Mouse (Mus musculus): ENCODE results near the gene C5ar1. TPM values are rescaled to one million over a fixed set of nuclear protein-coding genes. Genes with fewer than 3 reads are reported as not detected.
A peak's percentile ranks its signal among the peaks of the same experiment; 100 is the strongest.

Gene C5ar1
- polyA plus RNA-seq, 1 experiment from 2014 or later = 1.5 TPM

DNA sequence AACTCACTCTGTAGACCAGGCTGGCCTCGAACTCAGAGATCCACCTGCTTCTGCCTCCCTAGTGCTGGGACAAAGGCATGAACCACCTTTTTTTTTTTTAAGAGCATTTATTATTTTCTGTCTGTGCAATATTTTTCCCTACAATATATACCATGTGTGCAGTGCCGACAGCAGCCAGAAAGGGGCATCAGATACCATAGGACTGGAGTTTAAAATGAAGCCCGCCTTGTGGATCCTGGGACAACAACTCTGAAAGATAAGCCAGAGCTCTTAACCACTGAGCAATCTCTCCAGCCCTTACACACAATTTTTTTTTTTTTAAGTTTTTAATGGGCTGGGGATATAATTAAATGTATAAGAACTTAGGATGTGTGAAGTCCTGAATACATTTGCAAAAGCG is 35.0 kb upstream of the C5ar1 start:
- no peaks in the 10 kb centered on the region for H3K9me3 ChIP-seq
- H3K4me1 ChIP-seq = peaks cover 31% of the 10 kb centered on the region
- H3K27ac ChIP-seq (replicated peaks) = no peak overlapping the region
- H3K36me3 ChIP-seq = no peaks in the 10 kb centered on the region
- H3K9ac ChIP-seq (replicated peaks) = no peak overlapping the region
- no peak; the same call in 1 of the 2 replicates for ATAC-seq (ENCODE audit: low FRiP score, low read depth)
- WGBS = 32% methylated on average over 4 of the region's 4 CpGs
- H3K4me3 ChIP-seq = no peak overlapping the region
- peaks cover 18% of the 10 kb centered on the region; the same call in 1 of the 2 replicates for H3K27me3 ChIP-seq
- peak overlapping the region; percentile 91; the same call in 1 of the 2 replicates for H3K4me2 ChIP-seq (replicated peaks)

DNA sequence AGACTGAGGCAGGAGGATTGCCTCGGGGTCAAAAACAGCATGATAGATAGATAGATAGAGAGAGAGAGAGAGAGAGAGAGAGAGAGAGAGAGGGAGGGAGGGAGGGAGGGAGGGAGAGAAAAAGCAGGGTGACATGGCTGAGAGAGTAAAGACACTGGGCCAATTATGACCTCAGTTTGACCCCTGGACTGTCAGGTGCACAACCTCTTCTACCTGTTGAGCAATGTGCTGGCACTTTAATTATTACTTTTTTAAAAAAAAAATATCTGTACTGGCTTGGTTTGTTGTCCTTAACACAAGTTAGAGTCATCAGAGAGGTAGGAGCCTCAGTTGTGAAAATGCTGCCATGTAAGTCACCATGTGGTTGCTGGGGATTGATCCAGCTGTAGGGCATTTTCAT is 28.5 kb upstream of the C5ar1 start:
- no peak overlapping the region for H3K4me3 ChIP-seq
- H3K9me3 ChIP-seq = no peaks in the 10 kb centered on the region
- H3K4me1 ChIP-seq = peaks cover 12% of the 10 kb centered on the region
- peaks cover 15% of the 10 kb centered on the region for H3K36me3 ChIP-seq
- 80% methylated on average over 1 of the region's 1 CpGs for WGBS
- H3K4me2 ChIP-seq (replicated peaks) = no peak overlapping the region
- H3K27me3 ChIP-seq = no peaks in the 10 kb centered on the region
- ATAC-seq (ENCODE audit: low FRiP score, low read depth) = no peak
- no peak overlapping the region for H3K9ac ChIP-seq (replicated peaks)
- no peak overlapping the region for H3K27ac ChIP-seq (replicated peaks)

DNA sequence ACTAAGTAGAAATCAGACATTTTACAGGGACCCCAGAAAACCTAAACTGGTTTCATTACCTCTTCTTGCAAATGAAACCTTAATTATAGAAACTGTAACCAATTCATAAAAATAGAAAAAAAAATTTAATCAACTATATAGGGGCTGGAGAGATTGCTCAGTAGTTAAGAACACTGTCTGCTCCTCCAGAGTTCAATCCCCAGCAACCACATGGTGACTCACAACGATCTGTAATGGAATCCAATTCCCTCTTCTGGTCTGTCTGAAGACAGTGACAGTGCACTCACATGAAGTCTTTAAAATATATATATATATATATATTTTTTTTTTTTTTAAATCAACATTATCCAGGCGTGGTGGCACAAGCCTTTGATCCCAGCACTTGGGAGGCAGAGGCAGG is 27.7 kb upstream of the C5ar1 start:
- Histone ChIP-seq H3K36me3 (peaks cover 23% of the 10 kb centered on the region), H3K4me2 (replicated peaks) (peak overlapping the region; percentile 49), H3K27ac (replicated peaks) (peak overlapping the region; percentile 93), H3K9ac (replicated peaks) (peak overlapping the region; percentile 71), H3K9me3 (no peaks in the 10 kb centered on the region), H3K4me1 (peaks cover 12% of the 10 kb centered on the region), H3K27me3 (no peaks in the 10 kb centered on the region), H3K4me3 (peak overlapping the region; percentile 82)
- WGBS = 83% methylated on average over 2 of the region's 2 CpGs
- ATAC-seq (ENCODE audit: low FRiP score, low read depth) = no peak

DNA sequence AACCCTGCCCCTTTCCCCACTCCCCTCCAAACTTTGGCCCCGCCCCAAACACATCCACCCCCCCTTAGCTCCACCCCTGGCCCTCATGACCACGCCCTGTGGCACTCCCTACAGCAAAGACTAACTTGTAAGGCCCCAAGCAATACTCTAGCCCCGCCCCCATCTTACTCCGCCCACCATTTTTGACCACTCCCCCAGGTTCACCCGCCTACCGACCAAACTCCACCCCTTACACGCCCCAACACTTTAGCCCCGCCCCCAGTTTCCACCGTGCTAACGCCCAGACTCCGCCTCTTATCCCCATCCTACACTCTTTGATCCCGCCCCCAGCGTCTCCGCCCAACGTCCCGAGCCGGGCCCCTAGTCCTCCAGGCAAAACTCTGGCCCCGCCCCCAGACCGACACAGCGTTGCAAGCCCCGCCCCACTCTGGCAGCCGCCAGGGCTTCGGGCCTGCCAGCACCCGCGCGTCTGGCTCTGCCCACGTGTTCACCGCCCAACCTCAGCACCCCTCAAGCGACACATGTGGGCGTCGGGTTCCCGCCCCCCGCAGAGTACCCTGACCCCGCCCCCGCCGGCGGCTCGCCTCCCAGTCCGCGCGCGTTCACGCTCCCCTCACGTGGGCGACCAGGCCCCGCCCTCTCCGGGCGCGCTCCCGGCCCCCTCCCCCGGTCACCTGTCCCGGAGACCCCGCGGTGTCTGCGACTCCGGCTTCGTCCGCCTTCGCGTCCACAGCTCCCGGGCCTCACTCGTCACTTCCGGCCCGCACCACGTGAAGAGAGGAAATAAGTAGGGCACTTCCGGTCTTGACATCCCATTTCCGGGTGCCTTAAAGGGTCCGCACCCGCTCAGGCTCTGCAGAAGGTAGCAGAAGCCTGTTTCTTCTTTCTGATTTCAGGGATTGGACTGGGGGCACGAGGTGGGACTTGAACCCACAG is 27.0 kb upstream of the C5ar1 start, which contains the start of gene Ccdc9:
TSS of gene Ccdc9 (minus strand) at position 770 of the 936 bp plus-strand sequence.
- Histone ChIP-seq H3K4me1 (peaks cover 12% of the 10 kb centered on the region), H3K27me3 (no peaks in the 10 kb centered on the region), H3K9me3 (no peaks in the 10 kb centered on the region), H3K36me3 (peaks cover 30% of the 10 kb centered on the region), H3K4me3 (peak within 1 kb of the TSS; percentile 82), H3K9ac (replicated peaks) (peak within 1 kb of the TSS; percentile 71), H3K4me2 (replicated peaks) (peak within 1 kb of the TSS; percentile 49), H3K27ac (replicated peaks) (peak within 1 kb of the TSS; percentile 93)
- ATAC-seq (ENCODE audit: low FRiP score, low read depth) = peak; percentile 93
- WGBS = under 1% methylated on average over 55 of the region's 70 CpGs

DNA sequence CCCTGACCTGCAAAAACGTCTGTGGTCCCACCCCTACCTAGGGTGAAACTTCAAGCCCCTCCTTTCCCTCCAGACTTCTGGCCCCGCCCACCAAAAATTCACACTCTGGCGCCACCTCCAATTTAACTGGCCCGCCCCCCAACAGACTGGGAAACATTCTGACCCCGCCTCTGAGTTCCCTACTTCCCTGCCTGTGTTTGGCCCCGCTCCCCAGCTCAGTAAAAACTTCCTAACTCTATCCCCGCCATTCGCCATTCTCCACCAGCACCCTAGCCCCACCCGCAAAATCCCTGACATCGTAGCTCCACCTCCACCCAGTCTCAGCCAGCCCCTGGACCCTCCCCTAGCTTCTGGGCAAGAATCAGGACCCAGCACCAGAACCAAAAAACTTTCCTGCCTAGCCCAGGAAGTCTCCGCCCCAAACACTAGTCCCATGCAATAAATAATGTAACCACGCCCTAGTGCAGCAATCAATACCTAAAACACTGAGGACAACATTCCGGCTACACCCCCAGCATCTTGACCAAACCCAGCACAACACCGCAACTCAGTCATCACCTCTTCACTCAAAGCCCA is 26.2 kb upstream of the C5ar1 start:
- peaks cover 38% of the 10 kb centered on the region for H3K36me3 ChIP-seq
- peak overlapping the region; percentile 49 for H3K4me2 ChIP-seq (replicated peaks)
- H3K4me3 ChIP-seq = peak overlapping the region; percentile 82
- no peaks in the 10 kb centered on the region for H3K9me3 ChIP-seq
- no peaks in the 10 kb centered on the region for H3K27me3 ChIP-seq
- 6% methylated on average over 14 of the region's 14 CpGs for WGBS
- H3K27ac ChIP-seq (replicated peaks) = peak overlapping the region; percentile 11; the same call in 1 of the 2 replicates
- peaks cover 12% of the 10 kb centered on the region for H3K4me1 ChIP-seq
- no peak overlapping the region; the same call in 1 of the 2 replicates for H3K9ac ChIP-seq (replicated peaks)
- peak; percentile 63 for ATAC-seq (ENCODE audit: low FRiP score, low read depth)

DNA sequence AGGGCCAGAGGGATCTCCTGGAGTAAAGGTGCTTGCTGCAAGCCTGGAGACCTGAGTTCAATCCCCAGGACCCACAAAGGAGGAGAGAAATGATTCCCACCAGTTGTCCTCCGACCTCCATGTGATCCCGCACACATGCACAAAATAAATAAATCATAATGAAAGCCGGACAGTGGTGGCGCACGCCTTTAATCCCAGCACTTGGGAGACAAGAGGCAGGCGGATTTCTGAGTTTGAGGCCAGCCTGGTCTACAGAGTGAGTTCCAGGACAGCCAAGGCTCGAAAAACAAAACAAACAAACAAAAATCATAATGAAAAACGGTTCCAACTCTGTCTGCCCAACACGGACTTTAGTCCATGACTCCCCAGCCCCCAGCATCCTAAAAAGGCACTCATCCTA is 25.6 kb upstream of the C5ar1 start:
- Histone ChIP-seq H3K27ac (replicated peaks) (no peak overlapping the region), H3K4me1 (peaks cover 12% of the 10 kb centered on the region), H3K36me3 (peaks cover 44% of the 10 kb centered on the region), H3K9me3 (no peaks in the 10 kb centered on the region), H3K9ac (replicated peaks) (no peak overlapping the region; the same call in 1 of the 2 replicates), H3K4me3 (0 out of 2 replicates have a peak overlapping the region, but pooled peaks have one; percentile 82), H3K27me3 (no peaks in the 10 kb centered on the region), H3K4me2 (replicated peaks) (no peak overlapping the region; the same call in 1 of the 2 replicates)
- WGBS = 84% methylated on average over 9 of the region's 9 CpGs
- ATAC-seq (ENCODE audit: low FRiP score, low read depth) = no peak

DNA sequence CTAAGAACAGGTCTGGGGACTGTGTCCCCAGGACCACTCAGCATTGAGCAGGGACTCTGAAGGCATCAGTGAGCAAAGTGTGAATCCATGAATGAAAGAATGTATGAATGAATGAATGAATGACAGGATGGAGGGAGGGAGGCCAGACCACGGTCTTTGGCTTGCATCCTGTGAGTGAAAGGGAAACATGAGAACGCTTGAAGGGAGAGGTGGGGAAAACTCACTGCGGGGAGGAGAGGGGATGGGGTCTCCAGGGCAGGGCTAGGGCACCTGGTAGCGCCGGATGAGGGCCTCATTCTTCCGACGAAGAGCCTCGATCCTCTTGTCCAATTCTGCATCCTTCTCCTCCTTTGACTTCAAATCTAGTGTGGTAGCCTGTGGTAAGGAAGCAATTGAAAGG is 24.7 kb upstream of the C5ar1 start:
- peaks cover 50% of the 10 kb centered on the region for H3K36me3 ChIP-seq
- 90% methylated on average over 8 of the region's 8 CpGs for WGBS
- H3K9me3 ChIP-seq = no peaks in the 10 kb centered on the region
- ATAC-seq (ENCODE audit: low FRiP score, low read depth) = no peak
- H3K4me3 ChIP-seq = no peak overlapping the region
- H3K27me3 ChIP-seq = no peaks in the 10 kb centered on the region
- H3K4me2 ChIP-seq (replicated peaks) = no peak overlapping the region
- no peak overlapping the region for H3K9ac ChIP-seq (replicated peaks)
- H3K27ac ChIP-seq (replicated peaks) = no peak overlapping the region
- peaks cover 12% of the 10 kb centered on the region for H3K4me1 ChIP-seq

DNA sequence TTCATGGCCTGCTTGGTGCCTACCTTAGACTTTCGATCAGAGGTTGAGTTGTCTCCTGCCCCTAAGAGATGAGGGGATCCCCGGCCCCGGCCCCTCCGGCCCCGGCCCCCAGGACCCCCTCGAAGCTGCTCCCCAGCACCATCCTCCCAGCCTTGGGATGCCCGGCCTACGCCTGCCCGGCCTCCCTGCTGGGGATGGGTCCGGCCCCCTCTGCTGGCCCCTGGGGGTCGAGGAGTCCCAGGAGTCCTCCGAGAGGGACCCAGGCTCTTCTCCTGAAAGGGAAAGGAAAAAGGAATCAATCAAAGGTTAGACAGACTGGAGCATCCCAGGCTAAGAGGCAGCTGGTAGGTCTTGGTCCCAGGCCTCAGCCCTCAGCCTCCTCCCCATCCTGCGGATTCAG is 23.0 kb upstream of the C5ar1 start:
- Histone ChIP-seq H3K4me2 (replicated peaks) (no peak overlapping the region), H3K27me3 (no peaks in the 10 kb centered on the region), H3K4me3 (no peak overlapping the region), H3K9me3 (no peaks in the 10 kb centered on the region), H3K9ac (replicated peaks) (no peak overlapping the region), H3K36me3 (peaks cover 67% of the 10 kb centered on the region), H3K27ac (replicated peaks) (no peak overlapping the region), H3K4me1 (peaks cover 12% of the 10 kb centered on the region)
- ATAC-seq (ENCODE audit: low FRiP score, low read depth) = no peak
- WGBS = 94% methylated on average over 13 of the region's 13 CpGs

DNA sequence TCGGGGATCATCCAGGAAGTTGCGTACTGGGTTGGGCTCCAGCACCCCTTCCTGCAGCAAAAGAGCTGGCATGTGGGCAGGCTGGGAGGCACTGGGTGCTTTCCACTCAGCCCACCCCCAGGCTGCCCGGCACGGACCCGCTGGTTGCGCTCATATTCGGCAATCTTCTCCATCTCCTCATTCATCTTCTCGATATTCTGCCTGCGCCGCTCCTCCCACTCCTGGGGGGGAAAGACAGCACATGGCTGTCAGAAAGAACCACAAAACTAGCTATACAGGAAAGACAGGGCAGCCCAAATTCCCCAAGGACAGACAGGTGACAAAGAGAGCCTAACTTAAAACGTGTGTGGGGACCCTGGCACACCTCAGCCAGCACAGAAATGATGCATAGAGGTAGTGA is 21.4 kb upstream of the C5ar1 start:
- Histone ChIP-seq H3K9me3 (no peaks in the 10 kb centered on the region), H3K9ac (replicated peaks) (no peak overlapping the region), H3K4me1 (peaks cover 7% of the 10 kb centered on the region), H3K27me3 (peaks cover 2% of the 10 kb centered on the region; the same call in 1 of the 2 replicates), H3K36me3 (peaks cover 83% of the 10 kb centered on the region), H3K4me2 (replicated peaks) (no peak overlapping the region), H3K27ac (replicated peaks) (no peak overlapping the region), H3K4me3 (no peak overlapping the region)
- WGBS = 91% methylated on average over 11 of the region's 11 CpGs
- no peak for ATAC-seq (ENCODE audit: low FRiP score, low read depth)

DNA sequence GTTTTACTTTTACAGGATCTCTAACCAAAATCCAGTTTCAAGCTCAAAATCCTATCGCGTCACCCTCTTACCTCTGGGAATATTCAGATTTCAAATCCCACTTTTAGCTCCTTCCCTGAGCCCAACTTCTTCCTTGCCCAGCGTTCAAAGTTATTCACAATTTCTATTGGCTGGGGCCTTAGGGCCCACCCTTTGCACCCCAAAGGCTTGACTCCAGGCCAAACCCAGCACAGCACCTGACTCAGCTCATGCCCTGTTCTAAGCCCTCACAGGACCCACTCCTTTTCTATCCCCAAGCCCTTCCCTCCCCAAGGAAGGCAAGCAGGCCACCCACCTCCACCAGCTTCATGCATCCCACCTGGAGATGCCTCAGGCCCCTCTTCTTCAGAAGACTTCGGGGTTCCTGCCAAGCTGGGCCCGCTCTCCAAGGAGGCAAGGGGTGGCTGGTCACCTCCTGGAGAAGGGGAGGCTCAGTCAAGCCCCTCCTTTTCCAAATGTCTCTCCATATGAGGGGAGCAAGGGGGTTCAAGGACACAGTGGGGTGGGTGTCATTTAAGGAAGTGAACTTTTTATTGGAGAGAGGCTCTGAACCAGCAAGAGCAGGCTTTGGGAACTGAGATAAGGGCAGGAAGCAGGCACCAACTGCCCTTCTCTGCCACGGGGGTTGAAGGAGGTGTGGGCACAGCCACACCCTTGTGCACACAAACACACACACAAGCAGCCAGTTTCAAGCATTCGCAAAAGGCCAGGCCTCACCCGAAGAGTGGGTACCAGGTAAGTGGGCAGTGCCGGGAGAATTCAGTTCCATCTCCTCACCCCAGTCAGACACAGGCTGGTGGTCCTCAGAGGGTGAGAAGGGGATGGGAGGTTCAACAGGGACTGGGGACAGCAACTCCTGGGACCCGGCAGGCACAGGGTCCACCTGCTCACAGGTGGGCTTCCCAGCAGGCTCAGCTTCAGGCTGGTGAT is 15.9 kb upstream of the C5ar1 start:
- H3K9me3 ChIP-seq = no peaks in the 10 kb centered on the region
- H3K4me1 ChIP-seq = peaks cover 24% of the 10 kb centered on the region
- no peak overlapping the region for H3K9ac ChIP-seq (replicated peaks)
- WGBS = 89% methylated on average over 10 of the region's 10 CpGs
- no peak overlapping the region for H3K4me2 ChIP-seq (replicated peaks)
- ATAC-seq (ENCODE audit: low FRiP score, low read depth) = no peak
- H3K27me3 ChIP-seq = peaks cover 22% of the 10 kb centered on the region
- H3K4me3 ChIP-seq = no peak overlapping the region
- no peak overlapping the region for H3K27ac ChIP-seq (replicated peaks)
- peaks cover 48% of the 10 kb centered on the region for H3K36me3 ChIP-seq

DNA sequence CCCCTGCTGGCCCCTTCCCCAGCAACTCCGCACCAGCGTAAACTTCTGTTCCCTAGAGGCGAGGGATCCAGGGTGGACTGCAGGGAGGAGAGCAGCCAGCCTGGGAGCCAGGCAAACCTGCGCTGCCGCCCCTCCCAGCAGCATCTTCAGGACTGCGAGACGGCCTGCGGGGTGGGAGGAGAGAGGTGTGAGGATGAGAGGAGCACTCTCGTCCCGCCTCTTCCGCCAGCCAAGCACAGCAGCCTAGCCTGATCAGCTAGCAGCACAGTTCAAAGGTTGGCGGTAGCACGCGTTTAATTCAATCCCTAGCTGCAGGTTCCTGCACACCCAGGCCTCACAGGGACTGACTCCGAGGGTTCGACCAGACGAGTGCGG is 14.4 kb upstream of the C5ar1 start:
- Histone ChIP-seq H3K4me2 (replicated peaks) (peak overlapping the region; percentile 84), H3K4me1 (peaks cover 24% of the 10 kb centered on the region), H3K27me3 (peaks cover 29% of the 10 kb centered on the region), H3K9me3 (no peaks in the 10 kb centered on the region), H3K27ac (replicated peaks) (peak overlapping the region; percentile 91), H3K4me3 (peak overlapping the region; percentile 66), H3K36me3 (peaks cover 36% of the 10 kb centered on the region), H3K9ac (replicated peaks) (peak overlapping the region; percentile 71; the same call in 1 of the 2 replicates)
- WGBS = under 1% methylated on average over 18 of the region's 18 CpGs
- peak; percentile 76 for ATAC-seq (ENCODE audit: low FRiP score, low read depth)
